Mouse (Mus musculus) T-helper 1 cell (primary cell): ENCODE results near the gene Clip1.
"Not testable (repeated sequence)": the region's sequence is repeated elsewhere in the genome, so short reads cannot be mapped to it uniquely, and the experiment has no call there.

ENCODE experiments used
- in situ Hi-C: fragments of 300-600 bp; cut with MboI, MseI; formaldehyde crosslinking; loops from one replicate; pipeline ENCODE4 v1.15.1; 2025; ENCODE audit warnings: high pct_unique_total_duplicates

Gene Clip1

DNA sequence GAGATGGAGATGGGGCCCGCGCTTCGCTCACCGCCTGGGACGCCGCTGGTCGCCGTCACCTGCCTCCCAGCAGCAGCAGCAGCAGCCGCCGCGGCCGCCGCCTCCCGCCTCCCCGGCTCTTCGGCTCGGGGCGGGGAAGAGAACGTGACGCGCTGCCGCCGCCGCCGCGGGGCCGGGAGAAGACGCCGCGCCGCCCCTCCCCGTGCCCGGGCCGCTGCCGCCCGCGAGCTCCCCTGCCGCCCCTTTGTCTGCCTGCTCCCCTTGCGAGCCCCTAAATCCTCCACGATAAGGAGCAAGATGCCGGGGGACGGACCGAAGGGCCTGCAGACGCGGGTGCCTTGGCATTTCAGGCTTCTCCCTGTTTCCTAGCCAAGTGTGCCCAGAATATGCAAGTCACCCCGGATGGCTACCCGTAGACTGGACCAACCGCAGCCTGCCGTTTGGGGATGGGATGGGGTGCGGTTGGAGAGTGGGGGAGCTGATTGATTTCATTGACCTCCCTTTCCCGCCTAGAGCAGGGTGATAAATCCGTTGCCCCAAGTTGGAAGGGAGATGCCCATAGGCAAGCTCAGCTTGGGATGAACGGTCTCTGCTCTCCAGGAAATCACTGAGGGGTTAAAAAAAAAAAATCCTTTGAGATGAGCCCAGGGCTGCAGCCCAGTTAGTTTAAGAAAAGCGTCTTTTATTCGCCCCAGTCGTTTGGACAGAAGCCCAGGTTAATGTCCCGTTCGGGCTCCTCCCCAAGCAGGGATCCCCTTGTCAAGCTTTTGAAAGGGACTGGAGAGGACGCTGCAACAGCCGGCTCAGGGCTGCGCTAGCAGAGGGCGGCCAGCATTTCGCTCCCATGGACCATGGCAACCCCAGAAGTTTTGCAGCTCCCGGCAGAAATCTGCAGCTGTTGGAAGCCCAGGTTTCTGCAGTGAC is at the start of gene Clip1:
TSS of gene Clip1 (minus strand) at position 398 of the 924 bp plus-strand sequence.
- in situ Hi-C loops, result no loop called here

- in situ Hi-C loops, result loop anchor here (25.0 kb wide), 1 partner anchor 1269 kb away; no protein-coding TSS in a partner anchor
Observed at GRCm38 (mm10) chr5:123730981-123731380, 46.6 kb upstream of the Clip1 start.

- in situ Hi-C loops, result not testable (repeated sequence)
Observed at GRCm38 (mm10) chr5:123723816-123724215, 39.4 kb upstream of the Clip1 start.

DNA sequence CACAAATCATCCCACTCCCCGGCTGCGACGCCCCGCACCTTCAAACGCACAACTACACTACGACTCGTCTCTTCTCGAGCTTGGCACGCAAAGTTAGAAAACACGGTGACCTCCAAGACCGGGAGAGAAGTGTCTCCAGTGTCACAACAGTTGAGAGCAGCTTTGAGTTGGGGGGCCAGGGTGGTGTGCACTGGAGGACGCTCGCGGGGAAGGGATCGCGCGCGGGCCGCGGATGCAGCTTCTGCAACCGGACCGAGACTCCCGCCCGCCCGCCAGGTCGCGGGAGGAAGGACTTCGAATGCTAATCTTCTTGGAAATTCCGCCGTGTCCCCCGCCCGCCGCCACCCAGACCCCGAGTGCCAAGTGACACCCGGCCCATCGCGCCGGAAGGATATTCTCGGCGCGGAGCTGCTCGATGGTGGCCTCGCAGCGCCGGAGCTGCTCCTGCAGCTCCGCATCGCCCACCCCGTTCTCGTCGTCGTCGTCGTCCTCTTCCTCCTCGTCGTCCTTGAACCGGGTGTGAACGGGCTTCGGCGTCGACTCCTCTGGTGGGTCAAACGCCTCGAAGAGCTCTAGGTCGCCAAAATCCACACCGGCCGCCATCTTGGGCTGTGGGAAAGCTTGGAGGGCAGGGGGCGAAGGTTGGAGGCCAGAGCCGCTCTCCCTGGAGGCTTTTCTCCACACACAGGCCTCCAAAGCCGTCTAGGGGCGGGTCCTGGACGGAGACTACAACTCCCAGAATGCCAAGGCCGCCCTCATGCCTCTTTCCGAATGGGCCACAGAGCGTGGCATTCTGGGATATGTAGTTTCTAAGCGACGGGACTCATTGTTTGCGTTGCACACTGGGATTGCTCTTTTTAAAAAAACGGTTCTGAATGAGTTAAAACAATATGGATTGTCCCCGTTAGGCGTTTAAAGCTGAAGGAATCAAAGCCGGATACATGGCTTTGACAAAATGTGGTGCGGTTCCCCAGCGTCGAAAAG is 36.2 kb upstream of the Clip1 start, which contains the start of gene Zcchc8:
TSS of gene Zcchc8 (minus strand) at position 773 of the 984 bp plus-strand sequence.
- in situ Hi-C loops, result no loop called here

- in situ Hi-C loops, result no loop called here
Observed at GRCm38 (mm10) chr5:123714622-123715021, 30.2 kb upstream of the Clip1 start.

DNA sequence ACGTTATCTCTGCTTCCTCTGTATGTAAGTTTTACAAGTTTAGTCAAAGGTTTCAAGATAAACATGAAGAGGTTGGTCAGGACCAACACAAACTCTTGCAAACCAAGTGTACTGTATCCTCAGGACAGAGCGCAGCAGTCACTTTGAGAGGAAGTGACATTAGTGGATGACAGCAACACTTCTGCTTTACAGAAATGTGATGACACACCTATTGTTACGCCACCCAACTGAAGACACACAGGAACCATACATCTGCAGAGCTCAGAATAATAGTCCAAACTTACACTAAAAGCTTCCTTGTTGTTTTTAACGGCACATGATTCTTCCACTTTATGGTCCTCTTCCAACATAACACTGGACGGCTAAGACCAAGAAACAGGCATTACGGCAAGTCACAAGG is 29.4 kb upstream of the Clip1 start:
- in situ Hi-C loops, result no loop called here

DNA sequence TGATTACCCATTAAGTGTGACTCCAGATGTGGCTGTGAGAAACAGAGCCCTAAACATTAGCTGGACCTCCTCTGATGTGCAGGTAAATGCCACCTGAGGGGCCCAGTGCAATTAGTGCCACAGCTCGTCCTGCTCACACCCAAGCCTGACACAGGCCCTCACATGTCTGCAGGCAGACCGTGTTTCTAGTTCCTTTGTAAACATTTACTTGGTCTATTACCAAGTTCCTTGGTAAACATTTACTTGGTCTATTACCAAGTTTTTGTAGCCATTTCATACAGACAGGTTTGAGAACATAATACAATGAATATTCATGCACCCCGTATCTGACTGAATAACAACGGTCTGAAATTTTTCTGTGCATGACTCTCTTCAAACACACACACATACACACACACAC is 25.2 kb upstream of the Clip1 start:
- in situ Hi-C loops, result loop anchor here (10.0 kb wide), 1 partner anchor 1585 kb away; no protein-coding TSS in a partner anchor

DNA sequence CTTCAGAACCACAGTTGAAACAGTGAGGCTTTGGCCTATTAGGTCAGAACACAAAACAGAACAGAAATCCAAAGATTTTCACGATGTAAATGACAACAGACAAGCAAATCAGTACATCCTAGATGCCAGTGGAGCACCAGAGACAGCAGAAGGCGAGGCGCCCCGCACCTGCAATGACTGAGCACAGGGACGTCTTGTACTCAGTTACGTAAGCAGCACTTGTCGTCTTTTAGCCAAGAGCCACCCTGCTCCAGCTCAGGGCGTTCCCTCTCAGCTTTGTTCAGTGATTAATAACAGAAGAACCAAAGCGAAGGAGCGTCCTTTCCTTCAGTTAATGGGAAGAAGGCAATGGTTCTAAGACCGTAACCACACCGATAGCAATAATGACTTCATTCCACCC is 24.2 kb upstream of the Clip1 start:
- in situ Hi-C loops, result loop anchor here (10.0 kb wide), 1 partner anchor 1586 kb away; no protein-coding TSS in a partner anchor

DNA sequence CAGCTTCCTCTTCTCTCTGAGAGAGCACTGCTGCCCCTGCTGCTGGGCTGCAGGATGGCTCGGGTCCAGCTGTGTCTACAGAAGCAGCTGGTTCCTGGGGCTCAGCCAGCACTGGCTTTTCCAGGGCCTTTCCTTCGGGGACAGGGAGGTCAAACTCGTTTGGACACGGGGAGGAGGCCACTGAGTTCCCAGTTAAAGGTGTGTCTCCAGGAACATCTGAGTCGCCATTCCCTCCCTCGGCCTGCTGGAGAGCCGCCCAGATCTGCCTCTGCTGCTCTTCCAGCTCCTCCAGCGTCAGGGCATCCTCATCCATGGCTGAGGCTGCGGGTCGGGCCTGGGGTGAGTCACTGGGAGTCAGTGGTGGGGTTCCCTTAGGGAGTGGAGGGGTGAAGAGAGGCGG is 16.2 kb upstream of the Clip1 start:
- in situ Hi-C loops, result loop anchor here (5.0 to 10.0 kb wide), 2 partner anchors 68 to 1594 kb away; no protein-coding TSS in a partner anchor

DNA sequence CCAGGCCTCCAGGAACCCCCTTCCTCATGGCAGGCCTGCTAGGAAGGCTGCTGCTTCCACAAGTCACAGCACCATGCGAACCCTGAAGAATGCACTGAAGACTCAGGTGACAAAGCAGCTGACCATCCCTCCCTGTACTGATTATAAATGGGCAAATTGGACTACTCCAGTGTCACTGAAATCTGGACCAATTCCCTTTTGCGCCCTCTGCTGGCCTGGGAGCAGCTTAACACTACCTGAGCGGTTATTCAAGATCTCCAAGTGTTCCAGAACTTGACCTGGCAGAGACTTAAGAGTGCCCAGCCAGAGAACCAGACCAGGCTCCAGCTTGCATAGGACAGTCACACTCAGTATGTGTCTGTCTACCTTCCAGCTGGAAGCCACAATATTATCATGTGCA is 14.8 kb upstream of the Clip1 start:
- in situ Hi-C loops, result no loop called here

GRCm38 (mm10) chr5:123696961-123697360 is 12.5 kb upstream of the Clip1 start:
- in situ Hi-C loops, result no loop called here

- in situ Hi-C loops, result no loop called here
Observed at GRCm38 (mm10) chr5:123696244-123696643, 11.8 kb upstream of the Clip1 start.

GRCm38 (mm10) chr5:123694468-123694867 is 10.1 kb upstream of the Clip1 start:
- in situ Hi-C loops, result no loop called here

- in situ Hi-C loops, result no loop called here
Observed at GRCm38 (mm10) chr5:123683377-123684220, 819 bp downstream of the Clip1 start.

GRCm38 (mm10) chr5:123683043-123683376 is 1.4 kb downstream of the Clip1 start:
- in situ Hi-C loops, result no loop called here

GRCm38 (mm10) chr5:123682372-123682771 is 2.0 kb downstream of the Clip1 start:
- in situ Hi-C loops, result no loop called here

GRCm38 (mm10) chr5:123679546-123680263 is 4.7 kb downstream of the Clip1 start:
- in situ Hi-C loops, result no loop called here

GRCm38 (mm10) chr5:123679106-123679505 is 5.3 kb downstream of the Clip1 start:
- in situ Hi-C loops, result no loop called here

- in situ Hi-C loops, result no loop called here
Observed at GRCm38 (mm10) chr5:123675717-123676116, 8.7 kb downstream of the Clip1 start.

- in situ Hi-C loops, result no loop called here
Observed at GRCm38 (mm10) chr5:123675221-123675620, 9.2 kb downstream of the Clip1 start.
